Mouse (Mus musculus) retina, adult 2 months (tissue): Measurements from ENCODE around the gene Ankrd35.
A peak's percentile ranks its signal among the peaks of the same experiment; 100 is the strongest.
"Not testable (repeated sequence)": the region's sequence is repeated elsewhere in the genome, so short reads cannot be mapped to it uniquely, and the experiment has no call there.

ENCODE experiments used
- DNase-seq: peaks from one replicate; pipeline ENCODE4 v3.0.0-alpha.2; 2012; ENCODE audit warnings: low read depth, low spot score

Gene Ankrd35

DNA sequence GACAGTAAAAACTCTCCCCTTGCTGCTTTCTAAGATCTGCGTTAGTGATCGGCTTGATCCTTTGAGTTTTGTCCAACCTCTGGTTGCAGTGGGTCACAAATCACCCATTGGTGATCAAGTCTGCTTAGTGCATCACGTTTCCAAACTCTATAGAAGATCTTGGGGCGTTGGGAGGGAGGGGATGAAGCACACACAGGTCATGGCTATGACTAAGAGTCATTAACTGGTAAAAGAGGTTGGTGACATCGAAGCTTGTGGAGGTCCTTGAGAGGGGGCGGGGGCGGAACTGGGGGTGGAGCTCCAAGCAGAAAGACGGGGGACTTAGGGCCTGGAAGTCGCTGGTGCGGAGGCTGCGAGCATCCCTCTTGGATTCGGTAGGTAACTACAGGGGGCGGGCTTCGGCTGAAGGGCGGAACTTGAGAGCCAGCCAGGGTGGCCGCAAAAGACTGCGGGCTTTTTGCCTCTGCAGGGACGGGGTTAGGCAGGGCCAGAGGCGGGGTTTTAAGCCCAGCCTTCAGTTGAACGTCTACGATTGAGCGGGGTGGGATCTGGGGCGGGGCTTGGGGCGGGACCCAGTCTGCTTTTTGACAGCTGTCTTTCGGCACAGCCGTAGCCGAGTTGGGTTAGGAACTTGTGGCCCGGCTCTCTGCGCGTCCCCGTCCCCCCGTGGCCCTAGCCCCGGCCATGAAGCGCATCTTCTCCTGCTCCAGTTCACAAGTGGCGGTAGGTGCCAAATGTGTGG is at the start of gene Ankrd35:
Gene Ankrd35 (plus strand): TSS at position 405 of the 742 bp plus-strand sequence.
- no peak for DNase-seq

- no peak for DNase-seq
Measured at GRCm38 (mm10) chr3:96623201-96623600, 46.7 kb upstream of the Ankrd35 start.

GRCm38 (mm10) chr3:96629729-96630600 is 40.0 kb upstream of the Ankrd35 start, which contains the start of gene Rbm8a:
Gene Rbm8a, plus strand, starts transcription at chr3:96629933.
- DNase-seq, result peak; percentile 98

- DNase-seq, result no peak
Measured at GRCm38 (mm10) chr3:96632058-96632457, 37.9 kb upstream of the Ankrd35 start.

DNA sequence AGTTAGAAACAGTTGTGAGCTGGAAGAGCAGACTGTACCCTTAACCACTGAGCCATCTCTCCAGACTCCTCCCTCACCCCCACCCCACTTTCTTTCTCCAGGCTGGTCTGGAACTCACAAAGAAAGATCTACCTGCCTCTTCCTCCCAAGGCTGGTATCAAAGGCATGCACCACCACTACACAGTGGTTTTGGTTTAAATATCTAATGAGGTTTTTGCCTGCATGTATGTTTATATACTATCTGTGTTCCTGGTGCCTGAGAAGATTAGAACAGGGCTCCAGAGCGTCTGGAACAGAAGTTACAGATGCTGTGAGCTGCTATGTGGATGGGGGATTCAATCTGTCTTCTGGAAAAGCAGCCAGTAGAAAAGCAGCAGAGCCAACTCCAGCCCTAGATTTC is 35.9 kb upstream of the Ankrd35 start:
- DNase-seq, result no peak

GRCm38 (mm10) chr3:96634928-96635879 is 34.7 kb upstream of the Ankrd35 start, which contains the start of the genes Pex11b and Gm42957:
Gene Pex11b, plus strand, starts transcription at chr3:96635376.
Gene Gm42957, plus strand, starts transcription at chr3:96635474.
- peak; percentile 69 for DNase-seq

- DNase-seq, result no peak
Measured at GRCm38 (mm10) chr3:96635906-96636305, 34.0 kb upstream of the Ankrd35 start.

DNA sequence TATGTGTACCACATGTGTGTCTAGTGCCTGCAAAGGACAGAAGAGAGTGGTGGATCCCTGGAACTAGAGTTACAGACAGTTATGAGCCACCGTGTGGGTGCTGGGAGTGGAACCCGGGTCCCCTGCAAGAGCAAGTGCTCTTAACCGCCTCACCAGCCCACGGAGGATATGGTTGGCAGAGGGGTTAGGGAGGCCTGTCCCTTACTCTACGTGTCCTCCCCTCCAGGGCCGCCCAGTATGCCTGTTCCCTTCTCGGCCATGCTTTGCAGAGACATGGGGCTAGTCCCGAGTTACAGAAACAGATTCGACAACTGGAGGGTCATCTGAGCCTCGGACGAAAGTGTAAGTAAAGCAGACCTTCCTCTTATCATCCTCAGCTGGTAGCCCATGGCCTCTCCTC is 33.5 kb upstream of the Ankrd35 start:
- DNase-seq, result no peak

GRCm38 (mm10) chr3:96639219-96639618 is 30.7 kb upstream of the Ankrd35 start:
- no peak for DNase-seq

DNA sequence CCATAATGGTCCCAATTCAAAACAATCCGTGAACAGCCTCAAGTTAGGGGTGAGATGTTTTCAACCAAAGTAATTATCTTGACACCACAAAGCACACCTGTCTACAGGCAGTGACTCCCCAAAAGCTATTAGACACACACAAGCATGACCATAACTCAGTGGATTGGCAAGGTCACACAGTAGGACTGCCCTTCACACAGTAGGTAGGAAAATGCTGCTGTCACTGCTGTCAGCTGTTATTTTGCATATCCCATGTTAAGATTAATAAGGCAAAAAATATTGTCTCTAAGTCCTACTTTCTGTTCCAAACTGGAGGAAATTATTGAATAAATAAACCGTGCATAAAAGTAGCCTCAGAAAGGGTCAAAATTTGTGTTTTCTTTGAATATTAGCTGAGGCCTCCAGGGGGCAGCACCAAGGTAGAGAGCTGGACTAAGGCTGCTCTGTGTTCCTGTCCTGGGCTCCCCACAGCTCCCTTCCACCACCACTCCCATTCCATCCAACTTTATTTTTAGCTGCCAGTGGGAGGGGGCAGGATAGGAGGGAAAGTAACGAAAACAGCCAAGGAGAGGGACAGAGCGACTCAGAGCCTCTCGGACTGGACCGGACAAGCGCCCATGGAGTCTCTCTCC is 24.8 kb upstream of the Ankrd35 start, which contains the start of gene Itga10:
Gene Itga10 (plus strand): TSS at position 567 of the 632 bp plus-strand sequence.
- DNase-seq, result no peak

GRCm38 (mm10) chr3:96647365-96647764 is 22.6 kb upstream of the Ankrd35 start:
- no peak for DNase-seq

- no peak for DNase-seq
Measured at GRCm38 (mm10) chr3:96660901-96661300, 9.0 kb upstream of the Ankrd35 start.

GRCm38 (mm10) chr3:96662731-96663316 is 7.1 kb upstream of the Ankrd35 start:
- no peak for DNase-seq

DNA sequence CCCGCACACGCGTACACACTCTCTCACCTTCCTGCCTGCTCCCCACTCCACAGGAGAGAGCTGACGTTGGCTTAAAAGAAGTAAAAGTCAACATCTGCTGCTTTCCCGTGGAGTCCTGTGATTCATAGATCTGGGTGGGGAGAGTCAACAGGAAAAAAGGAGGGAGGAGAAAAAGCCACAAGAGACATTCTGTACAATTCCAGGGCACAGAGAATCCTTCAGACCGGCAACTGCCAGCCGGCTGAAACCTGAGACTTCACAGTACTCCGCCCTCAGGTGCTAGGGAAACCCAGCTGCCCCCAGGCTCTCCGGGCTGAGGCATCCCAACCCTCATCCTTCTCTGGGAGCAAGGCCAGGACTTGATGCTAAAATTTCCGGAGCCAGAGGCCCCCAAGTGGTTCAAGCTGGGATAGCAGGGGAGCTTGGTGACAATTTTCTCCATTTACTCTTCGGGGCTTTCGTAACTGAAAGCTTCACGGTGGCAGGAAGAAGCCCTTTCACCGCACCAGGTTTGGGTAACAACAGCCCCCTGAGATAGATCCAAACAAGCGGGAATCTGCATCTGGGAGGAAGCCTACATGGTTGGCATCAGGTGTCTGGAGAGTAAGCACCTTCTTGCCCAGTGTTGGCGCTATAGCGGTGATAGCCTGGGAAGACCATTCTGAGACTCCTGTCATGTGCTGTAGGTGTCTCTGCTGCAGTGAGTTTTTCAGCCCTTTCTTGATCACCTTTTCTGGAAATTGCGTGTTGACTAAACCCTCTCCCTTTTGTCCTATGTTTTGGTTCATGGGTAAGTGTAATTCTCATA is 6.3 kb upstream of the Ankrd35 start:
- no peak for DNase-seq

DNA sequence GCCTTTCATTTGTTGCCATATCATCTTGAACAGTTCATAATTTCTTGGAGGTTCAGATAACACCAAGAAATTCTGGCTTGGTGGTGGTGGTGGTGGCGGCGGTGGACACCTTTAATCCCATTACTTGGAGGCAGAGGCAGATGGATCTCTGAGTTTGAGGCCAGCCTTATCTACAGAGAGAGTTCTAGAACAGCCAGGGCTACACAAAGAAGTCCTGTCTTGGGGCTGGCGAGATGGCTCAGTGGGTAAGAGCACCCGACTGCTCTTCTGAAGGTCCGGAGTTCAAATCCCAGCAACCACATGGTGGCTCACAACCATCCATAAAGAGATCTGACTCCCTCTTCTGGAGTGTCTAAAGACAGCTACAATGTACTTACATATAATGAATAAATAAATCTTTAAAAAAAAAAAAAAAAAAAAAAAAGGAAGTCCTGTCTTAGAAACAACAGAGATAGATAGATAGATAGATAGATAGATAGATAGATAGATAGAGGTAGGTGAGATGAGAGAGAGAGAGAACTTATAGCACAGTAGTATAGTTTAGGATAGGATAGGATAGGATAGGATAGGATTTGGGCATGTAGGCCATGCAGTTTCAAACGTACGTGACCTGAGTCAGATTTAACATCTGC is 4.1 kb upstream of the Ankrd35 start:
- not testable (repeated sequence) for DNase-seq

GRCm38 (mm10) chr3:96666916-96667315 is 3.0 kb upstream of the Ankrd35 start:
- DNase-seq, result no peak

- no peak for DNase-seq
Measured at GRCm38 (mm10) chr3:96667316-96667715, 2.6 kb upstream of the Ankrd35 start.

DNA sequence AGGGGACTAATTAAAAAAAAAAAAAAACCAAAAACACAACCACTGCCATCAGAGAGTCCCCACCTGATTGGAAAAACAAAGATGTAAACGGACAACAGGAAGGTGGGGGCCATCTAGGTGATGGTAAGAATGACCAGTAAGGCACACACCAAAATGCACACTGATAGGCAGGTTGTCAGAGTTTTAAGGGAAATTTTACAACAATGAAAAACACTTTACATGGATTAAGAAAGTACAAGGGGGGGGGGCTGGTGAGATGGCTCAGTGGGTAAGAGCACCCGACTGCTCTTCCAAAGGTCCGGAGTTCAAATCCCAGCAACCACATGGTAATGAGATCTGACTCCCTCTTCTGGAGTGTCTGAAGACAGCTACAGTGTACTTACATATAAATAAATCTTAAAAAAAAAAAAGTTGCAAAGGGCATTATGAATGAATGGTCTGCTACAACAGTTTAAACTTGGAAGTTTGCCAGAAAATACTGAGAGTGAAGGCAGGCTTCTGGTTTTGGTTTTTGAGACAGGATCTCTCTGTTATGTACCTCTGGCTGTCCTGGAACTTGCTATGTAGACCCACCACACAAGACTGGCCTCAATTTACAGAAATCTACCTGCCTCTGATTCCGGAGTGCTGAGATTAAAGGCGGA is 1.4 kb upstream of the Ankrd35 start:
- no peak for DNase-seq

DNA sequence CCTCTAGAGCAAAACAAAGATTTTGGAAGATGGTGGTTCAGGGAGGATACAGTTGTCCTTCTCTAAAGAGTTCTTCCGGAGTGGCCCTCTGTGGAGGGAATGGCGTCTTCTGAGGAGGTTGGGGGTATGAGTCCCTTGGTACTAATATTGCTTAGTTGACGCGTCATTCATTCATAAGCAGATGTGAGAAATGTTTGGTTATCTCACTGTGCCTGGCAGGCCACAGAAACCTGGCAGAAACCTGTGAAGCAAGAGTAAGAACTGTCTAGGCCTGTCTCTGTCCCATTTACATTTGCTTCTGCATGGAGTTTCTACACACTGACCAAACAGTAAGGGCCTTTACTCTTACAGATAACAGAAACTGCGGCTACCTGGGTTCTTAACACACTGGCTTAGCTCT is 1.6 kb downstream of the Ankrd35 start:
- DNase-seq, result no peak
